Mouse (Mus musculus) C2C12 (cell line): Measurements from ENCODE around the gene Osbpl6. TPM values are rescaled to one million over a fixed set of nuclear protein-coding genes. Genes with fewer than 3 reads are reported as not detected.

Experiments used
- H3K27me3 ChIP-seq: one replicate; pipeline ENCODE4 v1.6.1; 2011; ENCODE audit not compliant: control insufficient read depth, insufficient read depth, insufficient read length
- H3K36me3 ChIP-seq: one replicate; pipeline ENCODE4 v1.6.1; 2011; ENCODE audit not compliant: control insufficient read depth, insufficient read depth
- H3K4me3 ChIP-seq: one replicate; pipeline ENCODE4 v1.5.1; 2011; ENCODE audit warnings: mild to moderate bottlenecking, control low read depth; ENCODE audit not compliant: poor library complexity, insufficient read depth, severe bottlenecking
- H3K79me2 ChIP-seq: one replicate; pipeline ENCODE4 v1.6.1; 2011; ENCODE audit not compliant: control insufficient read depth, insufficient read depth
- H3K79me3 ChIP-seq: one replicate; pipeline ENCODE4 v1.6.1; 2011; ENCODE audit warnings: low read depth, control low read depth
- H3ac ChIP-seq: one replicate; pipeline ENCODE3; 2011; ENCODE audit warnings: low read depth; ENCODE audit not compliant: control insufficient read depth, insufficient read length
- CEBPB ChIP-seq: IDR thresholded peaks from one replicate; pipeline ENCODE4 v1.6.1; 2011; ENCODE audit warnings: low read depth, mild to moderate bottlenecking, control low read depth, moderate library complexity
- CTCF ChIP-seq: IDR thresholded peaks from one replicate; pipeline ENCODE4 v1.5.1; 2011; ENCODE audit not compliant: control insufficient read depth, insufficient read depth, insufficient read length
- FOSL1 ChIP-seq: IDR thresholded peaks from one replicate; pipeline ENCODE4 v1.8.0; 2011; ENCODE audit warnings: mild to moderate bottlenecking, low read length; ENCODE audit not compliant: poor library complexity, insufficient read depth, severe bottlenecking
- MAX ChIP-seq: IDR thresholded peaks from one replicate; pipeline ENCODE4 v1.6.1; 2011; ENCODE audit warnings: mild to moderate bottlenecking, control low read depth
- MYOD1 ChIP-seq: IDR thresholded peaks from one replicate; pipeline ENCODE4 v1.6.1; 2011; ENCODE audit warnings: low read depth; ENCODE audit not compliant: control insufficient read depth, insufficient read length
- MYOG ChIP-seq: IDR thresholded peaks from one replicate; pipeline ENCODE4 v1.6.1; 2011; ENCODE audit not compliant: control insufficient read depth, insufficient read length; ENCODE audit errors: extremely low read depth
- USF1 ChIP-seq: IDR thresholded peaks from one replicate; pipeline ENCODE4 v1.6.1; 2011; ENCODE audit warnings: low read depth, mild to moderate bottlenecking, control low read depth, moderate library complexity
- polyA plus RNA-seq: library from polyadenylated mRNA; unstranded; fragments of >200 nt; fragmentation: generic; extraction: Trizol; gene quantifications from one replicate; pipeline ENCODE4 v1.2.1, GENCODE M21; 2012; ENCODE audit warnings: missing spikeins

Gene Osbpl6
- polyA plus RNA-seq, 1 experiment = 3.0 TPM

DNA sequence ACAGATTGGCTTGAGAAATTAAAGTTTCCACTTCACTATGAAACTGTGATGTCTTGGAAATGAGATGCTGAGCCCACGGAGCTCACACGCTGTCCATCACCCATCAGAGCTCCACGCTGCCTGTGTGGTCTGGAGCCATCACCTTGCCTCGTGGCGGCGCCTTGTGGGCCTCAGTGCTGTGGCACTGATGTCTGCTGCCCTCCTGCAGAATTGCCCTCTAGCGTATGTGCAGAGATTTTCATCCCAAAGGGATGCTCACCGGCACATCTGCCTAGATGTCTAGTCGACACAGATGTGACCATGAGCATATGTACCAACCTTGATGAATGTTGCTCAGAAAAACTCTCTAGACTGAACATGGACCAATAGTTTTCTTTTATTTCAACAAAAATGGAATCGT, 180.6 kb downstream of the Osbpl6 start:
- Histone ChIP-seq H3ac (no peak overlapping the region), H3K4me3 (no peak overlapping the region), H3K36me3 (no peaks in the 10 kb centered on the region), H3K79me3 (no peaks in the 10 kb centered on the region), H3K27me3 (no peaks in the 10 kb centered on the region), H3K79me2 (no peaks in the 10 kb centered on the region)
- no peak for TF ChIP-seq USF1
- TF ChIP-seq CTCF = no peak
- TF ChIP-seq CEBPB = no peak
- no peak for TF ChIP-seq FOSL1
- no peak for TF ChIP-seq MYOG
- TF ChIP-seq MYOD1 = no peak
- no peak for TF ChIP-seq MAX

DNA sequence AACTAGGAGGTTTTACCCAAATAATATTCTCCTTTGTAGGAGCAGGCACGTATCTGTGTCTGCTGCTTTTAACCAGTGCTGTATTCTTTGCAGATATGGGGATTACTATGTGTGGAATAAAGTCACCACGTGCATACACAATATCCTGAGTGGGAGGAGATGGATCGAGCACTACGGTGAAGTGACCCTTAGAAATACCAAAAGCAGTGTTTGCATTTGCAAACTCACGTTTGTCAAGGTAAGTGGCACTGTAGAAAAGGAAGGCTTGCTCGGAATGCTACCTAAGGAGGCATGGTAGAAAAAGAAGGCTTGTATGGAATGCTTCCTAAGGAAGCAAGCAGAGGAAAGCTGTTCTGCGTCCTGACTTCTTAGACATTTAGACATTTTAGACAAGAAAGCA, 183.9 kb downstream of the Osbpl6 start:
- TF ChIP-seq MYOG = no peak
- no peak for TF ChIP-seq MYOD1
- TF ChIP-seq CEBPB = no peak
- TF ChIP-seq FOSL1 = no peak
- no peak for TF ChIP-seq USF1
- no peak for TF ChIP-seq MAX
- Histone ChIP-seq H3K36me3 (no peaks in the 10 kb centered on the region), H3K79me2 (no peaks in the 10 kb centered on the region), H3ac (no peak overlapping the region), H3K4me3 (no peak overlapping the region), H3K27me3 (no peaks in the 10 kb centered on the region), H3K79me3 (no peaks in the 10 kb centered on the region)

DNA sequence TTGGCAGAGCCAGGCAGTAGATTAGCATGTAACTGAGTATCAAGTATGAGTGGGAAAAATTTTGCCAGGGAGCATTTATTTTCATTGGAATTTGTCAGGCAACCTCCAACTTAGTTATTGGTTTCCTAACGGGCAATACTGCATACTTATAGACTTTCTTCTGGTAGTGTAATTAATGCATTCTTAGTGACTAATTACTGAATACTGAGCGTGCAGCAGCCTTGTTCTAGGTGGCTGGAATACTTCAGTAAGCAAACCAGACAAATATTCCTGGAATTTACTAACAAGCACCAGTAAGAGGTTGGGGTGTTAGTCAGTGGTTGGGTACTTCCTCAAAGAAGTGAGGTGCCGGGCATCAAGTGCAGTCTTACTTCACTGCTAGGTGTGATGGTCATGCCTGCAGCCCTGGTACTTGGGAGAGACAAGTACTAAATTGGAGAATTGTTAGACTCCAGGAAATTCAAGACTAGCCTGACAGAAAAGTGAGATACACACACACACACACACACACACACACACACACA, 186.2 kb downstream of the Osbpl6 start:
- Histone ChIP-seq H3K79me3 (no peaks in the 10 kb centered on the region), H3K27me3 (no peaks in the 10 kb centered on the region), H3K4me3 (no peak overlapping the region), H3K79me2 (no peaks in the 10 kb centered on the region), H3K36me3 (no peaks in the 10 kb centered on the region), H3ac (no peak overlapping the region)
- TF ChIP-seq CTCF (no peak), USF1 (no peak), FOSL1 (no peak), MAX (no peak), CEBPB (no peak), MYOG (no peak), MYOD1 (no peak)

DNA sequence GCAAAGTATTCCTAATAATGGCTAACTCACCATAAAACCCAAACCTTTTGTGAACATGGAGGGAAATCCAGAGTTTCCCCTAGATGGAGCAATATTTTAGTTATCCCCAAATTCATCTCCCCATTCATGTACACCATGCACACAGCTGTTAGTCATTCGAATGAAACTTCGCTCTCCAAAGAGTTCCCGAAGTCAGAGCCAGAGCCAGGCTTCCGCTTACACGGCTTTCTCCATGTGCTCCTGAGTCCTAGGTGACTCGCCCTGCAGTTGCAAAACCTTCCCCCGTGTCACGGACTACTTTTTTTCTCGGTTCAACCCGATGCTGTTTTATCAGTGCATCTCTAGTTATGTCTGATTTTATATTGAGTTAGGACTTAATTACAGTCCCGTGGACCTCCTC, 191.2 kb downstream of the Osbpl6 start:
- Histone ChIP-seq H3K27me3 (no peaks in the 10 kb centered on the region), H3K79me2 (no peaks in the 10 kb centered on the region), H3K36me3 (no peaks in the 10 kb centered on the region), H3ac (no peak overlapping the region), H3K4me3 (no peak overlapping the region), H3K79me3 (no peaks in the 10 kb centered on the region)
- TF ChIP-seq CEBPB = no peak
- no peak for TF ChIP-seq MYOG
- TF ChIP-seq MAX = no peak
- TF ChIP-seq CTCF = no peak
- TF ChIP-seq USF1 = no peak
- TF ChIP-seq FOSL1 = no peak
- no peak for TF ChIP-seq MYOD1

DNA sequence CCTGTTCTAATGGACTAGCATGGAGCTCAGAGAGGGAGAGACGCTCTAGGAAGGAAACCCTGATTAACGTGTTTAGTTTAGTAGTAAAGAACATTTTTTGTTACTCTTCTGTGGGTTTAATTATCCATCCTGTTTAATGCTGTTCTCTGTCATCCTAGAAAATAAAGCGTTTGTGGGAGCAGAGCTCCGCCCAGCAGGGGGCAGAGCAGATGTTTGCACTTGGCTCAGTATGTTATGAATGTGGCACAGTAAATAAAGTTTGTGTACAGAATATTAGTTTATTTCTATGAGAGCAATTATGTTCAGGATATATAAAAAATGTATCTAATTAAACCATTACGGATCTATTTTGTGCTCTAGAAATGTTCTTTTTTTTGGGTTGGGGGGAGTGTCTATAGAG, 192.9 kb downstream of the Osbpl6 start:
- H3K36me3 ChIP-seq = no peaks in the 10 kb centered on the region
- H3ac ChIP-seq = no peak overlapping the region
- H3K79me3 ChIP-seq = no peaks in the 10 kb centered on the region
- TF ChIP-seq USF1 (no peak), CTCF (no peak), MYOD1 (no peak), MYOG (no peak), FOSL1 (no peak), CEBPB (no peak), MAX (no peak)
- H3K27me3 ChIP-seq = no peaks in the 10 kb centered on the region
- H3K4me3 ChIP-seq = no peak overlapping the region
- H3K79me2 ChIP-seq = no peaks in the 10 kb centered on the region

DNA sequence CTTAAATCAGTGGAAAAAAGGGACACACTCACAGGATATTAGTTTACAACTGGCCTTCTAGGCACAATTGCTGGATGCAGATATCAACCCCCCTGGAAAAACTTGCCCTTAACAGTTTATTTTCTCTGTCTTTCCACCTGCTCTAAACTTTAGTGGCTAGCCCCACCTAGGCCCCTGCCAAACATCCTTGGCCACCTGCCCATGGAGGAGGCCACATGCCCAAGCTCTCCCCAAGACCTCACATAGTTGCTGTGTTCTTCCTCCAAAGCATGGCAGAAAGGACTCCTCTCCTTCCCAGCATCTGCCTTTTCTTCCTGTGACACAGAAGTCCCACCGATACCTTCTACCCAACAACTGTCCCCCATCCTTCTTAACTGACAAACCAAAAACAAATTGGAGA, 195.9 kb downstream of the Osbpl6 start:
- H3K27me3 ChIP-seq = no peaks in the 10 kb centered on the region
- no peaks in the 10 kb centered on the region for H3K36me3 ChIP-seq
- TF ChIP-seq USF1 = no peak
- no peak for TF ChIP-seq MYOD1
- TF ChIP-seq MYOG = no peak
- no peak for TF ChIP-seq MAX
- TF ChIP-seq FOSL1 = no peak
- TF ChIP-seq CEBPB = no peak
- TF ChIP-seq CTCF = no peak
- H3ac ChIP-seq = no peak overlapping the region
- H3K4me3 ChIP-seq = no peak overlapping the region
- H3K79me2 ChIP-seq = no peaks in the 10 kb centered on the region
- H3K79me3 ChIP-seq = no peaks in the 10 kb centered on the region
